In the genomic region with DNA sequence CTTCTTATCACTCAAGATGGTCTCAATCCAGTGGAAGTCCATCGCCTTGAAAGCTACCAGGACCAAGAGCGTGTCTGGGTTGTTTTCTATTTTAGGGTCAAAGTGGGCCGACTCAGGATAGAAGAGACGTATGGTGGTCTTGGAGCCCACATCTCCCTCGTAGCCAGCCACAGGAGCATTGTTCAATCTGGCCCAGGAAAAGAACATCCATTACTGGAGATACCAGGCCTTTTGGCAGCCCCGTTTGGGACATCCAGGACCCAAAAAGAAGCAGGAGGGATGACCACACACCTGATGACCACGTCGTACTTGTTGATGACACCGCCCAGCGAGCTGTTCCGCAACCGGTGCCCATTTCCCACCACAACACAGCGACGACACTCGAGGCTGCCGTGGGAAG, we compare ENCODE assay signal across 22 mouse cellular contexts.
A peak's percentile ranks its signal among the peaks of the same experiment; 100 is the strongest.
DNase-seq lines count a peak whose midpoint lies in the region; ATAC-seq and TF ChIP-seq lines count a peak whose summit lies in the region.
"Had no signal": no experiment of that assay in that cellular context is flagged by ENCODE, and none has a peak within 500 bp of the region (broad histone marks: within the 10 kb centered on the region; RNA-seq: fewer than 3 reads in every experiment).

No protein-coding gene starts in this region.

- H3K4me1 ChIP-seq in forebrain, embryonic 10.5 days, result 0 out of 2 replicates have a peak, but pooled peaks cover 3% of the 10 kb centered on the region
- H3K4me1 ChIP-seq in forebrain, embryonic 12.5 days, result no peaks in the 10 kb centered on the region
- peaks cover 4% of the 10 kb centered on the region for H3K4me1 ChIP-seq in testis, adult 2 months (ENCODE audit: control insufficient read depth, insufficient read depth, low read length)
- H3K4me1 ChIP-seq: limb, embryonic 12.5 days; midbrain, embryonic 12.5 days; stomach, embryonic 15.5 days had no signal

- no peak for TF ChIP-seq POLR2A in testis, adult 2 months (IDR thresholded peaks at IDR 0.05; ENCODE audit: control insufficient read depth, low read depth, low read length)

- DNase-seq in adrenal gland, adult 18-20 months (ENCODE audit: low spot score in 2 of 2), result peak; percentile 1 to 18
- DNase-seq in adrenal gland, adult 8-10 months, result no peak
- peak; percentile 10 for DNase-seq in forebrain, embryonic 10.5 days (ENCODE audit: extremely low spot score, low spot score)
- DNase-seq in left cerebral cortex, adult 8-10 months (ENCODE audit: low spot score in 2 of 2), result peak; percentile 1 to 3
- DNase-seq in left cerebral cortex, postnatal 4 days, result no peak
- DNase-seq in testis, postnatal 14 days (ENCODE audit: low spot score), result no peak
- DNase-seq: cerebellum, adult 9-10 months; gastrocnemius, postnatal 25 days; kidney, postnatal 36 days; layer of hippocampus, adult 9-11 months; liver, postnatal 0 days; right cerebral cortex, postnatal 14 days had no signal

- no peak overlapping the region for H3K9ac ChIP-seq in forebrain, embryonic 12.5 days
- H3K9ac ChIP-seq: intestine, embryonic 15.5 days; limb, embryonic 12.5 days; liver, postnatal 0 days; midbrain, embryonic 12.5 days; stomach, embryonic 15.5 days had no signal

- H3K27ac ChIP-seq in forebrain, embryonic 10.5 days, result no peak overlapping the region
- H3K27ac ChIP-seq in forebrain, embryonic 12.5 days, result no peak overlapping the region
- no peak overlapping the region for H3K27ac ChIP-seq in testis, adult 2 months (ENCODE audit: control insufficient read depth, insufficient read depth, low read depth, low read length)
- H3K27ac ChIP-seq: heart, adult 2 months; intestine, embryonic 15.5 days; limb, embryonic 12.5 days; midbrain, embryonic 12.5 days; stomach, embryonic 15.5 days had no signal

- no peak for ATAC-seq in forebrain, embryonic 12.5 days (ENCODE audit: low FRiP score)
- ATAC-seq: activated CD4-positive, CD25-positive, alpha-beta regulatory T cell, adult 4 months; intestine, embryonic 15.5 days; liver, postnatal 0 days; lung, postnatal 0 days had no signal

- H3K27me3 ChIP-seq in forebrain, embryonic 10.5 days (ENCODE audit: poor library complexity, severe bottlenecking), result no peaks in the 10 kb centered on the region
- H3K27me3 ChIP-seq in forebrain, embryonic 12.5 days, result no peaks in the 10 kb centered on the region
- H3K27me3 ChIP-seq in testis, adult 2 months (ENCODE audit: control insufficient read depth, insufficient read depth, low read length), result no peaks in the 10 kb centered on the region
- H3K27me3 ChIP-seq: intestine, embryonic 15.5 days; limb, embryonic 12.5 days; midbrain, embryonic 12.5 days; stomach, embryonic 15.5 days had no signal

- no peaks in the 10 kb centered on the region for H3K9me3 ChIP-seq in forebrain, embryonic 10.5 days
- H3K9me3 ChIP-seq in forebrain, embryonic 12.5 days, result no peaks in the 10 kb centered on the region
- H3K9me3 ChIP-seq: intestine, embryonic 15.5 days; limb, embryonic 12.5 days; midbrain, embryonic 12.5 days; stomach, embryonic 15.5 days had no signal

- no peak overlapping the region for H3K4me2 ChIP-seq in forebrain, embryonic 12.5 days
- H3K4me2 ChIP-seq: intestine, embryonic 15.5 days; limb, embryonic 12.5 days; liver, embryonic 11.5 days; midbrain, embryonic 12.5 days; stomach, embryonic 15.5 days had no signal

- 95% methylated on average over 16 of the region's 16 CpGs for whole genome bisulfite sequencing in forebrain, embryonic 10.5 days
- 93% methylated on average over 16 of the region's 16 CpGs for WGBS in forebrain, embryonic 12.5 days

- no peak overlapping the region for H3K4me3 ChIP-seq in forebrain, embryonic 10.5 days
- no peak overlapping the region for H3K4me3 ChIP-seq in forebrain, embryonic 12.5 days (replicated peaks)
- H3K4me3 ChIP-seq in testis, adult 2 months (ENCODE audit: control insufficient read depth, low read depth, low read length), result peak overlapping the region; percentile 75
- H3K4me3 ChIP-seq: heart, adult 2 months; intestine, embryonic 15.5 days; limb, embryonic 12.5 days; midbrain, embryonic 12.5 days; stomach, embryonic 15.5 days had no signal

- no peak for TF ChIP-seq CTCF in testis, adult 2 months (IDR thresholded peaks at IDR 0.05; ENCODE audit: control insufficient read depth, insufficient read depth, insufficient replicate concordance, low read depth, low read length)

- H3K36me3 ChIP-seq in forebrain, embryonic 10.5 days (replicated peaks), result peaks cover 32% of the 10 kb centered on the region
- H3K36me3 ChIP-seq in forebrain, embryonic 12.5 days (replicated peaks), result peaks cover 8% of the 10 kb centered on the region
- H3K36me3 ChIP-seq in testis, adult 2 months (ENCODE audit: control insufficient read depth, insufficient read depth, low read length), result no peaks in the 10 kb centered on the region
- H3K36me3 ChIP-seq: stomach, embryonic 15.5 days had no signal

- intact Hi-C loops in left cerebral cortex, postnatal 4 days (cut with DNase I), result no loop called here

Comparison
In these comparisons a context has a peak if more than half of its experiments do, and no peak if none do; other contexts are left out.
1. DNase-seq: peak in adrenal gland, adult 18-20 months (2 of 2), forebrain, embryonic 10.5 days (single experiment) and left cerebral cortex, adult 8-10 months (2 of 2); none in adrenal gland, adult 8-10 months (single experiment), left cerebral cortex, postnatal 4 days (single experiment) and testis, postnatal 14 days (single experiment).